Mouse (Mus musculus) megakaryocyte, embryonic 14.5 days (primary cell): ENCODE results near the gene Parva.

Experiments used
- FLI1 ChIP-seq: IDR thresholded peaks from 2 replicates; pipeline ENCODE4 v1.6.1; 2012; ENCODE audit warnings: low read length, inconsistent platforms, mixed read lengths
- GATA1 ChIP-seq: IDR thresholded peaks from 3 replicates; pipeline ENCODE4 v1.6.1; 2012; ENCODE audit warnings: mixed read lengths, low read length, inconsistent platforms, borderline replicate concordance

GRCm38 (mm10) chr7:112634505-112635213 is 207.4 kb downstream of the Parva start:
- TF ChIP-seq GATA1, result no peak
- TF ChIP-seq FLI1, result no peak
